Mouse (Mus musculus) C2C12 (cell line): ENCODE measurements around the gene Olfr284. TPM values are rescaled to one million over a fixed set of nuclear protein-coding genes. Genes with fewer than 3 reads are reported as not detected.

Experiments used
- H3K27me3 ChIP-seq: one replicate; pipeline ENCODE4 v1.6.1; 2011; ENCODE audit not compliant: control insufficient read depth, insufficient read depth, insufficient read length
- H3K36me3 ChIP-seq: one replicate; pipeline ENCODE4 v1.6.1; 2011; ENCODE audit not compliant: control insufficient read depth, insufficient read depth
- H3K4me3 ChIP-seq: one replicate; pipeline ENCODE4 v1.5.1; 2011; ENCODE audit warnings: mild to moderate bottlenecking, control low read depth; ENCODE audit not compliant: poor library complexity, insufficient read depth, severe bottlenecking
- H3K79me2 ChIP-seq: one replicate; pipeline ENCODE4 v1.6.1; 2011; ENCODE audit not compliant: control insufficient read depth, insufficient read depth
- H3K79me3 ChIP-seq: one replicate; pipeline ENCODE4 v1.6.1; 2011; ENCODE audit warnings: low read depth, control low read depth
- H3ac ChIP-seq: one replicate; pipeline ENCODE3; 2011; ENCODE audit warnings: low read depth; ENCODE audit not compliant: control insufficient read depth, insufficient read length
- CEBPB ChIP-seq: IDR thresholded peaks from one replicate; pipeline ENCODE4 v1.6.1; 2011; ENCODE audit warnings: low read depth, mild to moderate bottlenecking, control low read depth, moderate library complexity
- CTCF ChIP-seq: IDR thresholded peaks from one replicate; pipeline ENCODE4 v1.5.1; 2011; ENCODE audit not compliant: control insufficient read depth, insufficient read depth, insufficient read length
- FOSL1 ChIP-seq: IDR thresholded peaks from one replicate; pipeline ENCODE4 v1.8.0; 2011; ENCODE audit warnings: mild to moderate bottlenecking, low read length; ENCODE audit not compliant: poor library complexity, insufficient read depth, severe bottlenecking
- MAX ChIP-seq: IDR thresholded peaks from one replicate; pipeline ENCODE4 v1.6.1; 2011; ENCODE audit warnings: mild to moderate bottlenecking, control low read depth
- MYOD1 ChIP-seq: IDR thresholded peaks from one replicate; pipeline ENCODE4 v1.6.1; 2011; ENCODE audit warnings: low read depth; ENCODE audit not compliant: control insufficient read depth, insufficient read length
- MYOG ChIP-seq: IDR thresholded peaks from one replicate; pipeline ENCODE4 v1.6.1; 2011; ENCODE audit not compliant: control insufficient read depth, insufficient read length; ENCODE audit errors: extremely low read depth
- USF1 ChIP-seq: IDR thresholded peaks from one replicate; pipeline ENCODE4 v1.6.1; 2011; ENCODE audit warnings: low read depth, mild to moderate bottlenecking, control low read depth, moderate library complexity
- polyA plus RNA-seq: library from polyadenylated mRNA; unstranded; fragments of >200 nt; fragmentation: generic; extraction: Trizol; gene quantifications from one replicate; pipeline ENCODE4 v1.2.1, GENCODE M21; 2012; ENCODE audit warnings: missing spikeins

Olfr284 gene
- polyA plus RNA-seq, 1 experiment: not detected

DNA sequence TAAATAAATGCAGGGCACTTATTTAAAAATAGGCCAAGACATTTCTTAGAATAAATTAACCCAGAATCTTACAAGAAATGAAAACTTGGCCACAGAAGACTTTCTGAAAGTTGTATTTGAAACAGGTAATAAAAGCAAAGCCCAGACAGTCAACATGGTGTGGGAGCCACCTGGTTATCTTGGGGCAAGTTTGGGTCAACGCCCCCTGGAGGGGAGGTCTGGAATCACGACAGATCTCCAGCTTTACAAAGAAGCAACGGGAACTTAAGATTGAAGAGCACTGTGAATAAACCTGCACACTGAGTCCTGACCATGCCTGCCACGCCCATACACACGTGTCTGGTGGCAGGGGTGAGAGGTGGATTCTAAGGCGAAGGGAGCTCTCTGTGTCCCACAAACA lies 25.1 kb downstream of the Olfr284 start:
- no peak overlapping the region for H3ac ChIP-seq
- no peak overlapping the region for H3K4me3 ChIP-seq
- H3K79me3 ChIP-seq: no peaks in the 10 kb centered on the region
- no peaks in the 10 kb centered on the region for H3K79me2 ChIP-seq
- TF ChIP-seq USF1: no peak
- no peak for TF ChIP-seq CEBPB
- no peak for TF ChIP-seq MYOG
- no peak for TF ChIP-seq FOSL1
- no peak for TF ChIP-seq MYOD1
- TF ChIP-seq CTCF: no peak
- TF ChIP-seq MAX: no peak
- H3K36me3 ChIP-seq: no peaks in the 10 kb centered on the region
- H3K27me3 ChIP-seq: peaks cover 7% of the 10 kb centered on the region

GRCm38 (mm10) chr15:98295628-98296551 lies 44.9 kb downstream of the Olfr284 start, which contains the start of gene Zfp641:
Gene Zfp641 (minus strand): TSS chr15:98296161.
- Histone ChIP-seq H3K79me3 (no peaks in the 10 kb centered on the region), H3K27me3 (peaks cover 18% of the 10 kb centered on the region), H3K79me2 (no peaks in the 10 kb centered on the region), H3K36me3 (no peaks in the 10 kb centered on the region), H3K4me3 (no peak within 1 kb of the TSS), H3ac (no peak within 1 kb of the TSS)
- TF ChIP-seq MYOD1 (no peak), MAX (no peak), CEBPB (no peak), USF1 (no peak), CTCF (no peak), MYOG (no peak), FOSL1 (no peak)

DNA sequence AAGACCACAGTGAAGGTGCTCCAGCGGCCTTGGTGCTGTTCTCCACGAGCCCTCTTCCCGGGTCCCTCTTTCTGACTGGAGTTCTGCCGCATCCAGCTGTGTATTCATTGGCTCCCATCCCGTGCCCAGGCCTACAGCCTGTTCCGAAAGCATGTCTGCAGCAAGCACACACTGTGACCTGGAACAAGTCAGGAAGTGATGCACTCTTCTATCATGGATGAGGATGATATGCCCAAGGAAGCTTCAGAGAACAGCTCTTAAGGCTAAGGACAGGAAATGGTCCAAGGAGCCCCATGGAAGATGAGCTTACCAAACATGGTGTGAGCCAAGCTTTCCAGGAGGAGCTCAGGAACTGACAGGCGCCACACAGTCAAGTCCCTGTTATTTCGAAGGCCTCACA lies 47.1 kb downstream of the Olfr284 start:
- Histone ChIP-seq H3K79me3 (no peaks in the 10 kb centered on the region), H3K4me3 (no peak overlapping the region), H3K27me3 (peaks cover 38% of the 10 kb centered on the region), H3ac (no peak overlapping the region), H3K79me2 (no peaks in the 10 kb centered on the region), H3K36me3 (no peaks in the 10 kb centered on the region)
- no peak for TF ChIP-seq MYOD1
- TF ChIP-seq CTCF: no peak
- TF ChIP-seq USF1: no peak
- no peak for TF ChIP-seq MYOG
- TF ChIP-seq CEBPB: no peak
- no peak for TF ChIP-seq FOSL1
- no peak for TF ChIP-seq MAX

Other genes starting within 250 kb of the Olfr284 start
- 36.4 TPM for gene Pfkm, start 248.4 kb downstream of the Olfr284 start, polyA plus RNA-seq
- 21.7 TPM for gene Senp1, start 247.2 kb downstream of the Olfr284 start, polyA plus RNA-seq
- 39.0 TPM for gene Asb8, start 175.4 kb downstream of the Olfr284 start, polyA plus RNA-seq
- gene Ccdc184, start 173.8 kb downstream of the Olfr284 start, polyA plus RNA-seq: 1.1 TPM
- not detected for gene Olfr288, start 145.4 kb downstream of the Olfr284 start, polyA plus RNA-seq
- not detected for gene Gm44579, start 120.0 kb downstream of the Olfr284 start, polyA plus RNA-seq
- gene Olfr287, start 119.9 kb downstream of the Olfr284 start, polyA plus RNA-seq: not detected
- not detected for gene Olfr286, start 106.5 kb downstream of the Olfr284 start, polyA plus RNA-seq
- not detected for gene H1fnt, start 83.7 kb downstream of the Olfr284 start, polyA plus RNA-seq
- gene Zfp641, start 44.8 kb downstream of the Olfr284 start, polyA plus RNA-seq: not detected
- gene Olfr285, start 23.6 kb downstream of the Olfr284 start, polyA plus RNA-seq: not detected
- gene Olfr283, start 40.0 kb upstream of the Olfr284 start, polyA plus RNA-seq: not detected
- not detected for gene Olfr282, start 90.2 kb upstream of the Olfr284 start, polyA plus RNA-seq
- gene Olfr281, start 111.6 kb upstream of the Olfr284 start, polyA plus RNA-seq: not detected
- not detected for gene OR5BS1P, start 128.9 kb upstream of the Olfr284 start, polyA plus RNA-seq
- not detected for gene Lalba, start 141.7 kb upstream of the Olfr284 start, polyA plus RNA-seq
- not detected for gene Olfr279, start 151.4 kb upstream of the Olfr284 start, polyA plus RNA-seq
- 178 TPM for gene Kansl2, start 193.3 kb upstream of the Olfr284 start, polyA plus RNA-seq
- 13.4 TPM for gene Ccnt1, start 229.9 kb upstream of the Olfr284 start, polyA plus RNA-seq
- gene 4930415O20Rik, start 230.0 kb upstream of the Olfr284 start, polyA plus RNA-seq: 0.09 TPM